Mouse (Mus musculus): ENCODE results near the gene Vgll4. TPM values are rescaled to one million over a fixed set of nuclear protein-coding genes. Genes with fewer than 3 reads are reported as not detected.

The Vgll4 gene
- total and polyA plus RNA-seq, 3 experiments = 34.6 to 73.7 (median 37.3) TPM

- TF ChIP-seq RAD21 (IDR thresholded peaks at IDR 0.05; ENCODE audit: low read depth, low read length) (peak; percentile 9), TCF12 (IDR thresholded peaks at IDR 0.05; ENCODE audit: low read depth, low read length) (peak; percentile 62; the same call in 1 of the 2 replicates), EP300 (IDR thresholded peaks at IDR 0.05; ENCODE audit: low read length) (no peak), IRF4 (IDR thresholded peaks at IDR 0.05; ENCODE audit: low read depth, low read length) (no peak), ETS1 (conservative IDR thresholded peaks at IDR 0.05; ENCODE audit: low read depth, low read length) (peak; percentile 71), SMC3 (IDR thresholded peaks at IDR 0.05; ENCODE audit: low read depth, low read length) (peak; percentile 28; the same call in 1 of the 2 replicates), ZC3H11A (IDR thresholded peaks at IDR 0.05; ENCODE audit: low read depth, low read length) (no peak), BHLHE40 (IDR thresholded peaks at IDR 0.05; ENCODE audit: low read depth, low read length) (peak; percentile 56; the same call in 1 of the 2 replicates)
- dilution Hi-C loops (cut with MboI; ENCODE audit: extremely low pct_ligation_motif_present, extremely low pct_unique_long_range_greater_than_20kb, low sequenced_read_pairs) = no loop called here
- no peaks in the 10 kb centered on the region for H3K27me3 ChIP-seq (replicated peaks)
- H3K4me1 ChIP-seq (ENCODE audit: control insufficient read depth in 1 of 2, insufficient read depth in 2 of 2) = peaks cover 45 to 83% of the 10 kb centered on the region in 2 experiments
- H3K4me2 ChIP-seq (ENCODE audit: insufficient read depth, low read depth, poor library complexity, severe bottlenecking) = peak overlapping the region; percentile 69
- no peak overlapping the region for H3K9ac ChIP-seq (ENCODE audit: insufficient read depth, low read depth)
- H3K79me2 ChIP-seq (replicated peaks; ENCODE audit: control insufficient read depth, extremely low read depth, insufficient read depth, poor library complexity, severe bottlenecking) = peaks cover 20% of the 10 kb centered on the region
- no peak overlapping the region for H3K4me3 ChIP-seq (replicated peaks in 1 of 3; ENCODE audit: low read depth in 2 of 3, low read length in 2 of 3, poor library complexity in 1 of 3)
- in situ Hi-C loops (cut with MboI; ENCODE audit: low pct_ligation_motif_present, low pct_unique_long_range_greater_than_20kb, low sequenced_read_pairs) = no loop called here
- DNase-seq (ENCODE audit: extremely low read depth) = peak; percentile 84
- no peaks in the 10 kb centered on the region for H3K9me3 ChIP-seq (replicated peaks; ENCODE audit: low read length)
- H3K36me3 ChIP-seq (replicated peaks in 1 of 2; ENCODE audit: control insufficient read depth in 1 of 2, insufficient read depth in 1 of 2, low read length in 1 of 2) = peaks cover 49 to 77% of the 10 kb centered on the region in 2 experiments
- H3K27ac ChIP-seq (ENCODE audit: insufficient read depth, low read depth) = peak overlapping the region; percentile 93
Measured at GRCm38 (mm10) chr6:114861591-114861990, 108.2 kb downstream of the Vgll4 start.

DNA sequence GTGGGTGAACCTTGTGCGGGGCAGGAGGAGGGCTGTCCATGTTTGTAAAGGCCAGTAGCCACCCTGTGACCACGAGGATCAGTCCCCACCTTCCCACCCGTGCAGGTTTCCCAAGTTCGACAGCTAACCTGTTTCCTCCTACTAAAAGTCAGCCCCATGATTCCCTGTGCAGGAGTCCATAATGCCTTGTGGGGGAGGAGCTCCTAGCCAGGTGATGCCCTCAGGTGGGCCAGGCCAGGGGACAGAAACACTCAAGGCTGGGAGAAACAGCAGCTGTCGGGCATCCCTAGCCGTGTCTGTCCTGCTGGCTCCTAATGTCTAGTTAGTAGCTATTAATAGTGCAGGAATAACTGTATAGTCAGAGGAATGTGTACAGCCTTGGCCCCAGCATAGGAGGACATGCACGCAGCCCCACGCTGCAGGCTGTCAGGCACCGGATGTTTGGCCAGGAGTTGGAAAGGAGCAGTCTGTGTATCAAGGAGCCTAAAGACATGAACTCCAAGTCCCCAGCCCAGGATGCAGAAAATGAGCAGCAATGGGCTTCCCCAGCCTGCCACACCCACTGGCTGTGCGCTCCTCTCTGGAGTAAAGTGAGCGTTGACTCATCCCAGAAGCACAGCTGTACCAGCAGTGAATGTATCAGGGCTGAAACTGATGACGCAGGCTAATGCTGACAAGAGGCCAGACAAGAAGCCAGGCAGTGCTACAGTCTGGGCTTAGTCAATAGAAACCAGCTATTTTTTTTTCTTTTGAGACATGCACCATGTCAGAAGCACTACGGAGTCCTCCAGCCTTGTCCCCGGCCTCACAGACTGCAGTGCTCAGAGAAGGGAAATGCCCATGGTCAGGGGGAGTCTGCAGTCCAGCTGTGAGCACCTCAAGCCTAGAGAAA is 108.9 kb downstream of the Vgll4 start:
- Histone ChIP-seq H3K27ac (ENCODE audit: insufficient read depth, low read depth) (peak overlapping the region; percentile 93), H3K36me3 (replicated peaks in 1 of 2; ENCODE audit: control insufficient read depth in 1 of 2, insufficient read depth in 1 of 2, low read length in 1 of 2) (peaks cover 49 to 75% of the 10 kb centered on the region in 2 experiments), H3K4me1 (ENCODE audit: control insufficient read depth in 1 of 2, insufficient read depth in 2 of 2) (peaks cover 43 to 79% of the 10 kb centered on the region in 2 experiments), H3K9ac (ENCODE audit: insufficient read depth, low read depth) (no peak overlapping the region), H3K4me3 (replicated peaks in 1 of 3; ENCODE audit: low read depth in 2 of 3, low read length in 2 of 3, poor library complexity in 1 of 3) (peak overlapping the region in 1 of 3 experiments; percentile 6), H3K4me2 (ENCODE audit: insufficient read depth, low read depth, poor library complexity, severe bottlenecking) (peak overlapping the region; percentile 69), H3K9me3 (replicated peaks; ENCODE audit: low read length) (no peaks in the 10 kb centered on the region), H3K79me2 (replicated peaks; ENCODE audit: control insufficient read depth, extremely low read depth, insufficient read depth, poor library complexity, severe bottlenecking) (peaks cover 13% of the 10 kb centered on the region), H3K27me3 (replicated peaks) (no peaks in the 10 kb centered on the region)
- dilution Hi-C loops (cut with MboI; ENCODE audit: extremely low pct_ligation_motif_present, extremely low pct_unique_long_range_greater_than_20kb, low sequenced_read_pairs) = no loop called here
- in situ Hi-C loops (cut with MboI; ENCODE audit: low pct_ligation_motif_present, low pct_unique_long_range_greater_than_20kb, low sequenced_read_pairs) = no loop called here
- peak; percentile 95 for DNase-seq (ENCODE audit: extremely low read depth)
- TF ChIP-seq HCFC1 (IDR thresholded peaks at IDR 0.05; ENCODE audit: low read depth, low read length) (0 out of 2 replicates have a peak, but pooled peaks have one; percentile 12), MYC (IDR thresholded peaks at IDR 0.05; ENCODE audit: low read depth, low read length) (peak; percentile 55; the same call in 1 of the 2 replicates), SMC3 (IDR thresholded peaks at IDR 0.05; ENCODE audit: low read depth, low read length) (peak; percentile 27), ZC3H11A (IDR thresholded peaks at IDR 0.05; ENCODE audit: low read depth, low read length) (no peak), JUND (conservative IDR thresholded peaks at IDR 0.05; ENCODE audit: low read depth, low read length) (peak; percentile 86), EP300 (IDR thresholded peaks at IDR 0.05; ENCODE audit: low read length) (peak; percentile 80), JUN (IDR thresholded peaks at IDR 0.05; ENCODE audit: insufficient read depth, low read depth, low read length) (peak; percentile 87), ZMIZ1 (IDR thresholded peaks at IDR 0.05; ENCODE audit: low read depth, low read length) (0 out of 2 replicates have a peak, but pooled peaks have one; percentile 34), MAFK (IDR thresholded peaks at IDR 0.05; ENCODE audit: insufficient replicate concordance, low read length) (peak; percentile 88), RAD21 (IDR thresholded peaks at IDR 0.05; ENCODE audit: low read depth, low read length) (peak; percentile 20), ELF1 (IDR thresholded peaks at IDR 0.05; ENCODE audit: low read depth, low read length) (peak; percentile 29; the same call in 1 of the 2 replicates), SIN3A (IDR thresholded peaks at IDR 0.05; ENCODE audit: low read length) (peak; percentile 95), USF2 (conservative IDR thresholded peaks at IDR 0.05; ENCODE audit: low read depth, low read length) (no peak), POLR2AphosphoS2 (IDR thresholded peaks at IDR 0.05; ENCODE audit: low read depth, low read length) (no peak), MAX (IDR thresholded peaks at IDR 0.05; ENCODE audit: low read length) (no peak), CTCF (conservative IDR thresholded peaks at IDR 0.05 in 1 of 2, IDR thresholded peaks at IDR 0.05 in 1 of 2; ENCODE audit: low read depth in 2 of 2, low read length in 2 of 2) (no peak), TBP (conservative IDR thresholded peaks at IDR 0.05; ENCODE audit: low read depth, low read length) (0 out of 2 replicates have a peak, but pooled peaks have one; percentile 10), MAZ (IDR thresholded peaks at IDR 0.05; ENCODE audit: low read depth, low read length) (peak; percentile 82), E2F4 (IDR thresholded peaks at IDR 0.05; ENCODE audit: insufficient replicate concordance, low read depth, low read length) (no peak), PAX5 (IDR thresholded peaks at IDR 0.05; ENCODE audit: low read length) (no peak), NELFE (IDR thresholded peaks at IDR 0.05; ENCODE audit: low read depth, low read length) (no peak), MEF2A (IDR thresholded peaks at IDR 0.05; ENCODE audit: borderline replicate concordance, low read depth, low read length) (peak; percentile 85), ZNF384 (IDR thresholded peaks at IDR 0.05; ENCODE audit: low read depth, low read length) (peak; percentile 95), IRF4 (IDR thresholded peaks at IDR 0.05; ENCODE audit: low read depth, low read length) (peak; percentile 97), BHLHE40 (IDR thresholded peaks at IDR 0.05; ENCODE audit: low read depth, low read length) (peak; percentile 90), UBTF (IDR thresholded peaks at IDR 0.05; ENCODE audit: low read depth, low read length) (peak; percentile 62; the same call in 1 of the 2 replicates)

Data from CH12.LX (cell line).